Mouse (Mus musculus): ENCODE measurements at regions not wholly inside any gene's neighbourhood (a gene's known extent, or its start where the extent isn't known, plus 50 kb on each side); places are given as distances from the start of the nearest gene placed in this dataset.

GRCm38 (mm10) chr3:54613845-54614244, 78.8 kb upstream of the Supt20 start:
- TF ChIP-seq CTCF (IDR thresholded peaks at IDR 0.05; ENCODE audit: low read depth, low read length) (no peak), POLR2A (IDR thresholded peaks at IDR 0.05; ENCODE audit: insufficient read depth, low read length) (no peak)
